Mouse (Mus musculus) E14TG2a.4 (cell line): ENCODE data around the gene Epb42.

Experiments used
- CTCF ChIP-seq: conservative IDR thresholded peaks from 2 replicates; pipeline ENCODE4 v1.5.1; 2014; ENCODE audit warnings: low read length
- NANOG ChIP-seq: IDR thresholded peaks from 2 replicates; pipeline ENCODE4 v1.6.1; 2014; ENCODE audit warnings: borderline replicate concordance, low read length, mixed read lengths
- POU5F1 ChIP-seq: IDR thresholded peaks from 2 replicates; pipeline ENCODE4 v1.6.1; 2014; ENCODE audit warnings: low read length, borderline replicate concordance

DNA sequence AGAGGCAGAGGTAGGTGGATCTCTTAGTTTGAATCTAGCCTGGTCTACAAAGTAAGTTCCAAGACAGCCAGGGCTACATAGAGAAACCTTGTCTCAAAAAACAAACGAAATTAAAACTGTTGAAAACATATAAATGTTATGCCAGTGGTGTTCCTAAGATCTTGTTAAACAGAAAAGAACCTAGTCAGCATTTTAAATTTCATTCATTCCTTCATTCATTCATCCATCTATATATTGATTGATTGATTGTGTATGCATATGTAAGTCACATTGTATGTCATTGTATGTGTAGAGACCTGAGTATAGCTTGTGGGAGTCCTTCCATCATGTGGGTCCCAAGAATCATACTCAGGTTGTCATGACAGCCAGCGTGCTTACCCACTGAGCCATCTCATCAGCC, 21.4 kb downstream of the Epb42 start:
- TF ChIP-seq CTCF: no peak
- TF ChIP-seq POU5F1: no peak
- no peak for TF ChIP-seq NANOG
